Mouse (Mus musculus): ENCODE results near the gene Fabp6. TPM values are rescaled to one million over a fixed set of nuclear protein-coding genes. Genes with fewer than 3 reads are reported as not detected.

The Fabp6 gene
- polyA plus RNA-seq, 1 experiment from 2014 or later: not detected

DNA sequence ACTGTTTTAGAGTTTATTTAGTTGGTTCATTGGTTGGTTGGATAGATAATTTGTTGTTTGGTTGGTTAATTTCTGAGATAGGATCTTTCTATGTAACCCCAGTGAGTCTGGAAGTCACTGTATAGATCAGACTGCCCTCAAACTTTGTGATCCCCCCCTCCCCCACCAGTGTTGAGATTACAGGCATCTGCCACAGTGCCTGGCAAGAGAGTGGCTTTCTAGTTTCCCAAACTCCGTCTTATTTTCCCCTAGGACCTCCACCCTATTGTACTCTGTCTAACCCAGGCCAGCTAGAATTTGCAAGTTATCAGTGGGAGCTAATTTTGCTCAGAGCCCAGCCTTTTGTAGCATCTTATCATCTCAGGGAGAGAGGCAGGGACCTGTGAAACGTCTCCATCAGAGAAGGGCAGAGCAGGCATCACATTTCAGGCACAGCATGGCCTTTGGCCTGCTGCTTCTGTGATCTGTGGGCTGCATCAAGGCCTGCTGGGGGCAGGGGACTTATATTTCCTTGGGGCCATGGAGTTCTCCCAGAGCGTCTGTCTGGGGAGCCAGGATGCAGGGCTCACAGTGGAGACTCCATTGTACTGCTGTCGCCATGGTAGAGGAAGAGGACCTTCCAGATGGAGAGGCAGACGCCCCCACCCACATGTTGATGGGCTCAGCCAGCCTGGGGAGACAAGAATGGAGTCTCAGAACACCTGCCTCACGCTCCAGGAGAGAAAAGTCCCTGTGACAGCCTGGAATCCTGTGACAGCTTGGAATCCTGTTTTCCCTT, 41.6 kb downstream of the Fabp6 start:
- H3K9ac ChIP-seq: no peak overlapping the region; the same call in 1 of the 2 replicates

DNA sequence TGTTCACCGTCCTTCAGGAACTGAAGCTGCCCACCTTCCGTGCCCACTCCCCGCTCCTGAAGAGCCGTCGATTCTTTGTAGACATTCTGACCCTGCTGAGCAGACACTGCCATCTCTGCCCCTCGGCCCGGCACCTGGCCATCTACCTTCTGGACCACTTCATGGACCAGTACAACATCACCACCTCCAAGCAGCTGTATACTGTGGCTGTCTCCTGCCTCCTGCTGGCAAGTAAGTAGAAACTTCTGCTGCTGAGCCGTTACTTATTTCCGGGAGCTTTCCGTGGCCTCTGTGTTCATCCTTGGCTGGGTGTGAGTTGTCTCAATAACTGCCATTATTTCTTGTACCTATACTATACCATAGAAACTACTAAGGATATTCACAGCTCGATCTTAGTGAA, 44.8 kb downstream of the Fabp6 start:
- Histone ChIP-seq H3K36me3 (peaks cover 23% of the 10 kb centered on the region), H3K9ac (no peak overlapping the region), H3K27ac (no peak overlapping the region), H3K27me3 (no peaks in the 10 kb centered on the region), H3K4me1 (replicated peaks) (peaks cover 7% of the 10 kb centered on the region), H3K9me3 (no peaks in the 10 kb centered on the region), H3K4me2 (no peak overlapping the region), H3K4me3 (no peak overlapping the region)
- WGBS: 90% methylated on average over 11 of the region's 11 CpGs
- no peak for ATAC-seq (ENCODE audit: low FRiP score)

More for the DNA sequence above, 41.6 kb downstream of the Fabp6 start:
- no peak overlapping the region for H3K4me3 ChIP-seq
- H3K27me3 ChIP-seq: no peaks in the 10 kb centered on the region
- no peaks in the 10 kb centered on the region for H3K9me3 ChIP-seq
- H3K4me2 ChIP-seq: no peak overlapping the region
- ATAC-seq (ENCODE audit: low FRiP score): peak; percentile 59
- H3K27ac ChIP-seq: peak overlapping the region; percentile 69
- peaks cover 23% of the 10 kb centered on the region for H3K36me3 ChIP-seq
- 9% methylated on average over 6 of the region's 6 CpGs for WGBS
- peaks cover 21% of the 10 kb centered on the region for H3K4me1 ChIP-seq (replicated peaks)

DNA sequence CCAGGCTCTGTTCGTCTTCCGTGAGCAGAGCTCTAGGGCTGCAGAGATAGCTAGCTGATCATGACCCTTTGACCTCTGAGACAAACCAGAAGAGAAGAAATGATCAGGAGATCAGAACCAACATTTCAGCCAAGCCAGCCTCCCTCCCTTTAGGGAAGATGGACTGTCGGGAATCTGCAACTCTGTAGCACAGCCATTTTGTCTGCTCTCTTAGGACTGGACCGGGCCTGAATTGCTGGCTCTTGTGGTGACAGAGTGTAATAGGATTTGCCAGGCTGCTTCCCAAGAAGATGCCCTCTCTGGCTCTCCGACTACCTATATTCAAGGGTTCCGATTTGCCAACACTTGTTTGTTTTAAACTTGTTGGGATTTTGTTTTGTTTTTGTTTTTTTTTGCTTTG, 48.7 kb downstream of the Fabp6 start:
- Histone ChIP-seq H3K4me2 (no peak overlapping the region), H3K4me1 (replicated peaks) (peaks cover 28% of the 10 kb centered on the region), H3K36me3 (peaks cover 11% of the 10 kb centered on the region), H3K4me3 (no peak overlapping the region), H3K27me3 (no peaks in the 10 kb centered on the region), H3K9ac (no peak overlapping the region), H3K27ac (no peak overlapping the region), H3K9me3 (no peaks in the 10 kb centered on the region)
- no peak for ATAC-seq (ENCODE audit: low FRiP score)
- WGBS: 87% methylated on average over 6 of the region's 6 CpGs

DNA sequence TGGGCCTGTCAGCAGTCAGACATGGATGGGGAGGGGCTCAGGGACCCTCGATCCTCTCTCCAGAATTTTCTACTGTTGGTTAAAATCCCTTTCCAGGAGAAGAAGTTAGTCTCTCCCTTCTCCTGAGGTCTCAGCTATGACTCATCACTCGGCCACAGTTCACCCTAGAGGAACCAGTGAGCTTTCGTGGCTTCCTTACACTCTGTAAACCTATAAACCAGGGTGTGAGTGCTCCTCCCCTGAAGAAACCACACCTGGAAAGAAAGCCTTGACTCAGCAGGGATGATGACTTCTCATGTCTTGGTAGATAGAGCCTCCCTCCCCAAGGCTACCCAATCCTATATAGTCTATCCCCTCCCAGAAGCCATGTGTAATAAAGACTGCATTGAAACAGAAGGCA, 49.6 kb downstream of the Fabp6 start:
- H3K4me2 ChIP-seq: no peak overlapping the region
- ATAC-seq (ENCODE audit: low FRiP score): no peak
- 86% methylated on average over 3 of the region's 3 CpGs for WGBS

DNA sequence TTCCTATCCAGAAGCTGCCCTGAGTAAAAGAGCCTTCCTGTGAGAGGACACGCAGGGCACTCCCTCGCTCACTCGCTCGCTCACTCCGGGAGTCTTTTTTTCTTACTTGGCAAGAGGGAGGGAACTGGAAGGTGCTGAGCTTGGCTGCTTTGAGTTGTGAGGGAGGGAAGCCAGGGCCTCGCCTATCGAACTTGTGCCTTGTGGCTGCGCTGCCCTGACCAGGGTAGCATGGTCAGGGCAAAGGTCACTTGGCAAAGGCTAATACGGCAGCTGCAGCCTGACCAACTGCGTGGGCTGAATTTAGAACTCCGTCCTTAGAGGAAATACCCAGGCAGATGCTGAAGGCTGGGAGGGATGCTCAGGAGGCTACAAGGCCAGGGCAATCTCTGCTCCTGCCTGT, 51.6 kb downstream of the Fabp6 start:
- no peak overlapping the region for H3K27ac ChIP-seq

More for the DNA sequence above, 49.6 kb downstream of the Fabp6 start:
- Histone ChIP-seq H3K9me3 (no peaks in the 10 kb centered on the region), H3K4me1 (replicated peaks) (peaks cover 28% of the 10 kb centered on the region), H3K36me3 (peaks cover 4% of the 10 kb centered on the region), H3K4me3 (no peak overlapping the region), H3K27me3 (no peaks in the 10 kb centered on the region), H3K27ac (no peak overlapping the region), H3K9ac (no peak overlapping the region)

DNA sequence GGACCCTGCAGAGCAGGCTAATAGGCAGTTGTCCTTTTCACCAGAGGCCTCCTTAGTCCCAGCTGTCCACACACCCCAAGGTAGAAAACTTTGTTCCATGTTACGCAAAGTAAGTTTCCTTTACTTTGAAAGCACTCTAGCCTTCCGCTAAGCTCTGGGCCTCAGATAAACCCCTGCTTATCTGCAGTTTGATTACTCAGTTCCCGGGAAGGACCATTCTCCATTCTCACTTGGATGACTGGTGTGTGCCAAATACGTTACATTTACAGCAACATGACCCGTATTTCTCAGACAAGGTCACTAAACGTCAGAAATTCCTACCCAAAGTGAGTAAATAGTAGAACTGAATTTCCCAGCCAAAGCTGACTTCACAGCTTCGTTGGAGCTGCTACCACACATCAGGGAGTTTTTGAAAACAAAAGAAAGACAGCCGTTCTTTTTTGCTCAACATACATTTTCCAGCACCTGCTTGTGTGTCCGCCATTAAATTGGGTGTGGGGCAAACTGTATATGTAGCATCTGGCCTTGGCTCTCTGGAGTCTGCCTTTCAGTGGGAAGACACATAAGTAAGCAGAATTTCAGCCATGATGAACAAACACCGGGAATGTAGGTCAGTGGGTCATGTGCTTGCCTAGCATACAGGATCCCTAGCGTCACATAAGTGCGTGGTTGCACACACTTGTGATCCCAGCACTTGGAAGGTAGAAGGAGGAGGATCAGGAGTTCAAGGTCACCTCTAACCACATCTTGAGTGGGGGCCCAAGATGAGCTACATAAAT, 52.5 kb downstream of the Fabp6 start:
- 0 out of 2 replicates have a peak, but pooled peaks have one; percentile 9 for ATAC-seq (ENCODE audit: low FRiP score)
- peak overlapping the region; percentile 75 for H3K27ac ChIP-seq
- H3K4me3 ChIP-seq: no peak overlapping the region
- H3K4me2 ChIP-seq: no peak overlapping the region
- H3K27me3 ChIP-seq: no peaks in the 10 kb centered on the region
- H3K36me3 ChIP-seq: no peaks in the 10 kb centered on the region
- H3K4me1 ChIP-seq (replicated peaks): peaks cover 39% of the 10 kb centered on the region
- H3K9me3 ChIP-seq: no peaks in the 10 kb centered on the region
- peak overlapping the region; percentile 60; the same call in 1 of the 2 replicates for H3K9ac ChIP-seq
- WGBS: 79% methylated on average over 12 of the region's 12 CpGs

More for the DNA sequence above, 51.6 kb downstream of the Fabp6 start:
- H3K4me2 ChIP-seq: no peak overlapping the region
- 53% methylated on average over 11 of the region's 11 CpGs for WGBS
- H3K4me1 ChIP-seq (replicated peaks): peaks cover 39% of the 10 kb centered on the region
- no peak overlapping the region for H3K9ac ChIP-seq
- no peaks in the 10 kb centered on the region for H3K27me3 ChIP-seq
- H3K4me3 ChIP-seq: no peak overlapping the region
- no peaks in the 10 kb centered on the region for H3K36me3 ChIP-seq
- no peaks in the 10 kb centered on the region for H3K9me3 ChIP-seq
- no peak for ATAC-seq (ENCODE audit: low FRiP score)

DNA sequence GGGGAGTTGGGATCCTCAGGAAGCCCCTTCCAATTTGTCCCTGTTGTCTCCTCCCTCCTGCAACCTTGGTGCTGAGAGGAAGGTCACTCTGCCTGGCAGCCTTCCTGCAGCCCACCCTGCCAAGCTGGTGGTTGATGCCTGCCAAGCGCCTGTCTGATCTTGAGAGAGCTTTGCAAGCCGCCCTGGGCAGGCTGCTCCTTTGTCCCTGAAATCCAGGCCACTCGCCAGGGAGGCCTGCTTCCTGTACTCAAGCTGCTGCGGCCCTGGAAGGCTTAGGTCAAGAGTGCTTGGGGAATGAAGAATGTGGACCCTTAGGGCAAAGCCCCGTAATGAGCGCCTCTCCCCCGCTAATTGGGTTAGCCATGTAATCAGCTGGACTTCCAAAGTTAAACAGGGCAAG, 53.2 kb downstream of the Fabp6 start:
- no peak overlapping the region for H3K4me2 ChIP-seq
- H3K27me3 ChIP-seq: no peaks in the 10 kb centered on the region
- H3K36me3 ChIP-seq: 0 out of 2 replicates have a peak, but pooled peaks cover 3% of the 10 kb centered on the region
- H3K9ac ChIP-seq: peak overlapping the region; percentile 60
- peaks cover 39% of the 10 kb centered on the region for H3K4me1 ChIP-seq (replicated peaks)
- no peak overlapping the region for H3K4me3 ChIP-seq
- WGBS: 27% methylated on average over 7 of the region's 7 CpGs
- H3K9me3 ChIP-seq: no peaks in the 10 kb centered on the region
- ATAC-seq (ENCODE audit: low FRiP score): peak; percentile 65
- peak overlapping the region; percentile 75 for H3K27ac ChIP-seq

DNA sequence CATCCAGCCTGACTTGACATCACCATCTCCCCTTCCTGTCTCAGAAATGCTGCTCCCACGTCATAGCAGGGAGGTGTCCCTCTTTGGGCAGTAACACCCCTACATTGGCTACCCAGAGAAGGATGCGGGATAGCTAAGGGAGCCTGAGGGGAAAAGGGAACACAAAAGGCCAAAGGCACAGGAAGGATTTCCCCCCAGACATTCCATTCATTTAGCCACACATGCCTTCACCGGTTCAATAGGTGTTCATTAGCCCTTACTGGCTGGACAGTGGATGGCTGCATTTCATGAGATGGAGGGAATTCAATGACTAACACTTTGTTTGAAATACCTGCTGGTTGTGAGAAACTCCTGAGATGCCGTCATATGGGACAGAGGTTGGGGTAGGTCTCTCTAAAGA, 54.7 kb downstream of the Fabp6 start:
- Histone ChIP-seq H3K27me3 (no peaks in the 10 kb centered on the region), H3K4me3 (no peak overlapping the region), H3K27ac (no peak overlapping the region), H3K4me1 (replicated peaks) (peaks cover 39% of the 10 kb centered on the region), H3K9me3 (no peaks in the 10 kb centered on the region), H3K36me3 (0 out of 2 replicates have a peak, but pooled peaks cover 3% of the 10 kb centered on the region), H3K9ac (no peak overlapping the region), H3K4me2 (no peak overlapping the region)
- ATAC-seq (ENCODE audit: low FRiP score): no peak
- WGBS: 49% methylated on average over 4 of the region's 4 CpGs

Other genes starting within 250 kb of the Fabp6 start
- 51.3 and 56.9 TPM in 2 replicates for gene Pttg1, start 175.3 kb downstream of the Fabp6 start, polyA plus RNA-seq (2015; fragmentation: Nextera tagmentation; extraction: Ambion mirVana)
- gene Slu7, start 167.8 kb downstream of the Fabp6 start, polyA plus RNA-seq (2015; fragmentation: Nextera tagmentation; extraction: Ambion mirVana): 71.0 and 71.5 TPM in 2 replicates
- 8.0 and 8.3 TPM in 2 replicates for gene C1qtnf2, start 127.3 kb downstream of the Fabp6 start, polyA plus RNA-seq (2015; fragmentation: Nextera tagmentation; extraction: Ambion mirVana)
- gene Ccnjl, start 72.8 kb downstream of the Fabp6 start, polyA plus RNA-seq (2015; fragmentation: Nextera tagmentation; extraction: Ambion mirVana): 18.5 and 20.8 TPM in 2 replicates
- 6.1 and 7.2 TPM in 2 replicates for gene 4933415A04Rik, start 14.5 kb downstream of the Fabp6 start, polyA plus RNA-seq (2015; fragmentation: Nextera tagmentation; extraction: Ambion mirVana)
- gene Pwwp2a, start 80.5 kb upstream of the Fabp6 start, polyA plus RNA-seq (2015; fragmentation: Nextera tagmentation; extraction: Ambion mirVana): 33.4 and 36.3 TPM in 2 replicates
- gene Ttc1, start 146.5 kb upstream of the Fabp6 start, polyA plus RNA-seq (2015; fragmentation: Nextera tagmentation; extraction: Ambion mirVana): 91.9 and 94.2 TPM in 2 replicates

All from hindbrain, embryonic 13.5 days (tissue).